Mouse (Mus musculus): ENCODE data around the gene Nkx3-2.

Gene Nkx3-2

DNA sequence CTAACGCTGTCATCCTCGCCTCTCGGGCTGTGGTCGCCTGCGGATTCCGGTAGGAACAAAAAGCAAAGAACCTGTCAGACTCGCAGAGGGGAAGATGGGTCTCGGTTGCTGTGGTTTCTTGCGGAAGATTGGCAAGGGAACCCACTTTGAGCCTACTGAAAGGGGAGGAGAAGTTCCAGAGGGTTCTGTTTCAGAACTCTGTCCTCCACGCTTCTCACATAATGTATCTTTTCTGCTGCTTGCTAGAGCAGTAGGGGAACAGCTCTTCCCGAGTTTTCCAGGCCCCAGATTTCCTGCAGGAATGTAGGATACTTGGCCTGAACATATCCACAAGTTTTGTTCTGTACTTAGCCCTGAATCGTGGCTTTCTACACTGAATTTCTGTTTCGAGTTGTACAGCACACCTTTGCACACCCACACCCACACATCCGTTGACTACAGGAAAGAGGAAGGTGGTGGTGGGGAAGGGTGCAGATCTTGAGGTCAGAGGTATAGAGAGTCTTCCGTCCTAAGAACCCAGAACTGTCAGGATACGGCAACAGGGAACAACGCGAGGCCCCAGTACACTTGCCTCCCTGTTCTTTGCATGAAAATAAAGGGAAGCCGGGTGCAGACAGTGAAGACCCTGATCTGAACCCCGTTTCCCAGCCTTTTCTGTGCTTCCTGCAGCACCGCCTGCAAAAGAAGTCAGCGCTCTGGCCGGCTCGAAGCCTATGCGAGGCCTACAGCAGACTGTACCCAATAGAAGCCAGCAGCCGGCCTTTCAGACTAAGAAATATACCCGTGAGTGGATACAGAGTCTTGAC, 2.0 kb downstream of the Nkx3-2 start:
- peak; percentile 51 for DNase-seq

DNA sequence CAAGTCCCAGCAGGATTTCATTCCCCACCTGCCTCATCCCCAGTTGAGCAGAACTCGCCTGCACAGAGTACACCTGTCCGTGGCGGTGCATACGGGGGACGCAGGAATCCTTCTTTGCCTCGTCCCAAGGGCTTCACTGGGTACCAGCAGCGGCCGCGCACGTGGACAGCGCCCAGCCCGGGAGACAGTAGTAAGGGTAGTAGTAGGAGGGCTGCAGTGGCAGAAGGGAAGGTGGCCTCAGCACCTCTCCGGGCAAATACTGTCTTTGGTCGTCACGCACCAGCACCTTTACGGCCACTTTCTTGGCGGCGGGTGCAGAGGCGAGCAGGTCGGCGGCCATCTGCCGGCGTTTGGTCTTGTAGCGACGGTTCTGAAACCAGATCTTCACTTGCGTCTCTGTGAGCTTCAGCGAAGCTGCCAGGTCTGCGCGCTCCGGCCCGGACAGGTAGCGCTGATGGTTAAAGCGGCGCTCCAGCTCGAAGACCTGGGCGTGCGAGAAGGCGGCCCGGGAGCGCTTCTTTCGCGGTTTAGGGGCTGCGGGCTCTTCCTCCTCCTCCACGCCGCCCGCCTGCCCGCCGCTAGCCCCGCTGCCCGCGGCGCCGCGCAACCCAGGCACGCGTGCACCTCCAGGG, 2.7 kb downstream of the Nkx3-2 start:
- DNase-seq, result no peak

DNA sequence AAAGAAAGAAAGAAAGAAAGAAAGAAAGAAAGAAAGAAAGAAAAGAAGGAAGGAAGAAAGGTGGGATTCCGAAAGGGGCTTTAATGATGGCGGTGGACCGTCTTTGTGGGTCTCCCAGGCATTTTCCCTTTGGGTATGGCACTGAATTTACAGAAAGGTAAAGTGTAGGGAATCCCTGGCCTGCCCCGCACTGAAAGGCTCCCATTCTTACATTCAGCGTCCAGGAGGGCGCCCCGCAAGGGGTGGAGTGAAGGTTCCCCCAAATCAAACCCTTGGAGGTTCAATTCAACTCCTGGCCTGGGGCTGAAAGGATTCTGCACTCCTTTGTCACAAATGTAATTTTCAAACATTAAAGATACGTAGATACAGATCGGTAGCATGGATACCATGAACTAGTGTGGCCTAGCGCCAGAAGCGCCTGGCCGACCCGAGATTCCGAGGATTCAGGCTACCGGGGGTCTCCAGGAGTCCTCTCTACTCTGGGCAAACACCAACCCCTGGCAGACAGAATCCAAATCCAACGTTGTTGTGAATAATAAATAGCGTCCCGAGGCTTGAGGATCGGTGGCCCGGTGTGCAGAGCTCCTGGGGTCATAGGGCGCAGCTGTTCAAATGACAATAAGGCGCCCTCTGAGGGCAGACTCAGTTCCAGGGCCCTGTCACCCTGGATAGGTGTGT, 3.3 kb downstream of the Nkx3-2 start:
- DNase-seq, result no peak

DNA sequence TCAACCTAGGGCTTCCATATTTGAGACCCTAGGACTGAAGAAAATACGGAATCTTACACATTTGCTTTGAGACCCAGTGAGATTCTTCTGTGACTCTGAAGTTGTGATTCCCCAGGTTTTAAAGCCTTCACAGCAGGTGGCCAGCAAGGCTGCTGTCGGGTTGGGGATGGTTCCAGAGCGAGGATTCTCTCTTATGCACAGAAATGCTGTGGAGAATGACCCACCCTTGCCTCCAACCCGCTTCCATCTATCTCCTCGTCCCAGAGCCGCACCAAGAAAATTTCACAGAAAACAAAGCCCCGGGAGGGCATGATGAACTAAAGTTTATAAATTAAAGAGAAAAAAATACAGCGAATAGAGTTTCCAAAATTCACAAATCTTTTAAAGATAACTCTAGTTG, 4.2 kb downstream of the Nkx3-2 start:
- DNase-seq, result no peak

DNA sequence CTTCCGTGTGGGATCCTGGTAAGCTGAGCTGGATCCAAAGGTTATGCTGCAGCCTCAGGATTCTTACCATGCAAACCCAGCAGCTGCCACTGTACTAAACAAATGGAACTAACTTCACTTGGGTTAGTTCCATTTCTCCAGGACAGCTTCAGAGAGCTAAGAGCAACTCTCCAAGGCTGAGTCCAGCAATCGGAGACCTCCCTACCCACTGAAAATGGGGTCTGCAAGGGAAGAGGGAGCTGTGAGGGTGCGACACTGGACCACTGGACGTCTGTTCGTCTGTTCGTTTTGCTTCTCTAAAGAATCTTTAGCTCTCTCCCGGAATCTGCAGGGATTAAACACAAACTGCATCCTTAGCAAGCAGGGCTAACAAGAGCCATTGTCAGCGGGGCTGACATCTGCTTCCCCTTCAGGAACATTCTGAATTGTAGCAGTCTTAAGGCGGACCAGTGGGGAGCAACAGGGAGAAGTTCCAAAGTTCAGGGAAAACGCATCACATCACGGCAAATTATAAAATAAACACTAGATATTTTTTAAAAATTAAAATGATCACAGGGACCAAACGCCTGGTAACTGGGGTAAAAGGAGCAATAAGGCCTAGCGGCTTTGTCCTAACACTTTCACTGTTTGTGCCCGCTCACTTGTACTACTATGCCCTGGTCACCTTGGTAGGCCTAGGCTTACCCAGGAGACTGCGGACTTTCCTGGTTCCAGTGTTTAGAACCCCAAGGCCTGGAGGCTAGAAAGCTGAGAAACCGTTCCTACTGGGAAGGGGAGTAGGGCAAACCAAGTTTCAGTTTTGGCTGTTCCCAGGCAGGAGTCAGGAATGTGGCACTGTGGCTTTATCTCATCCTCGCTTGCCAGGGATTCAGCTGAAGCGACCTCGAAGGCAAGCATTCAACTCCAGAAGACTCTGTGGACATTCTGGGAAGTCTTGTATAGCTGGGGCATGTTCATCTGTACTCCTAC, 5.3 kb downstream of the Nkx3-2 start:
- no peak for DNase-seq

DNA sequence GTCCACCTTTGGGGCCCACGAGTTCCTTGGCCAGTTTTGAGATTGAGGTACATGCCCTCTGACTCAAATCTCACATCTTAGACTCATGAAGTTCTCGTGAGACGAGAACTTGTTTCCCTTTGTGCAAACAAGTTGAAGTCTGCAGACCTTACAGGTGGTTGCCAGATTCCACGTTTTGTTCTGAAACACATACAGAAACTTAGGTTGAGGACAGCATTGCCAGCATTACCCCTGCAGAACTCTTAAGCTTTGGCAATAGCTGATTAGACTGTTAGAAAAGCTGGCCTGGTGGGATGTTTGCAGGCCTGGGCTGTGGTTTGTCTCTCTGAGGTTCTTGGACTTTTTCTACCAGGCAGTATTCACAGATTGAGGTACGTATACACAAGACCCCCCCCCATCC, 7.0 kb downstream of the Nkx3-2 start:
- no peak for DNase-seq

DNA sequence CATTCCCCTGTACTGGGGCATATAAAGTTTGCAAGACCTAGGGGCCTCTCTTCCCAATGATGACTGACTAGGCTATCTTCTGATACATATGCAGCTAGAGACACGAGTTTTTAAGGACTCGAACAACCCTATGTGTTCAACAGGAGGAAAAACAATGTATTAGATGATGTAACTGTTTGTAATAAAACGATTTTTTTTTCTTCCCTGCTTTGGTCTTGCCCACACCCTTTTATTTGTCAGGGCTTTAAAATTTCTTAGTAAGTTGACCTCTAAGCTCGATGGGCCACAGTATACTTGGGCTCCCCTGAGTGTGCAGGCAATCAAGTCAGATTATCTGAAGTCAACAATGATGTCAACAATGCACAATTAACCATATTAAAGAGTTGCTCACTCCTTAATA, 7.9 kb downstream of the Nkx3-2 start:
- peak; percentile 9 for DNase-seq

DNA sequence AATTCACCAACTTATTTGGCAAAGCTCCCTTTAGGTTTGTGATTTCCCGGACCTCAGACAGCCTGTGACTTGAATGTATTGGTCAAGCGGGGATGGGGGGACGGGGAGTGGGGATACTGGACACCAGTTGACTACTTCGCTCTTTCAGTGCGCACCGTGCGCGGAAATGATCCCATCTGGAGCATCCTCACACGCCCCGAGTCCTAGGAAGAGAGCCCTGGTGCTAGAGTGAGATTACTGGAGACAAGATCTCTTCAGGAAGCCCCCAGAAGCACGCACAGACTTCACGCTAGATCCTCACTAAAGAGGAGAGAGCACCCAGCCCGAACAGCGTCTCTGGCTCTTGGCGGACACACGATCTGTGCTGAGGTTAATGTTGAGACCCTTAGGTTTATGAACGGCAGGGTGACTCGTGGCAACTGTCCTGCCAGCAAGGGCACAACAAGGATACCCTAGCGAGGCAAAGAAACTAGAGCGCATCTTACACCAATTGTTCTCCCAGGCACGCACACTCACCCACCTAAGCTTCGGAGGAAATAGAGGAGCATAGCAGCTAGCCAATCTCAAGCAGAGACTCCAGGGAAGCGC, 8.8 kb downstream of the Nkx3-2 start:
- DNase-seq, result peak; percentile 30

DNA sequence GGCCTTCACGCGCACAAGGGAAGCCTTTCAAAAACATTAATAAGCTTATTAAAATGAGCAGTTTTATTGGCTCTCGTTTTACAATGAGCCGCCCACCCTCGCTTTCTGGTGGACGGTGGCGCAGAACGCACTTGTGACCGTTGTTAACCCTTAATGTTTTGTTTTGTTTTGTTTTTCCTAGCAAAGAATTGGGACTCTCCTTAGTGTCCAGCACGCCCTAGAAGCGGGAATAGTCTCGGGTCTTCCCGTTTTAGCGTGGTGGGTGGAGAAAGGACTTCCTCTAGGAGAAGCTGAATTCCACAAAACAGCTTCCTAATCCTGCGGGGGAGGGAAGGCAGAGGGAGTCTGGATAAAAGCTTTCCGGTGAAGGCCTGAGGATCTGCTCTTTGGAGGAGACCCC, 9.5 kb downstream of the Nkx3-2 start:
- no peak for DNase-seq

DNA sequence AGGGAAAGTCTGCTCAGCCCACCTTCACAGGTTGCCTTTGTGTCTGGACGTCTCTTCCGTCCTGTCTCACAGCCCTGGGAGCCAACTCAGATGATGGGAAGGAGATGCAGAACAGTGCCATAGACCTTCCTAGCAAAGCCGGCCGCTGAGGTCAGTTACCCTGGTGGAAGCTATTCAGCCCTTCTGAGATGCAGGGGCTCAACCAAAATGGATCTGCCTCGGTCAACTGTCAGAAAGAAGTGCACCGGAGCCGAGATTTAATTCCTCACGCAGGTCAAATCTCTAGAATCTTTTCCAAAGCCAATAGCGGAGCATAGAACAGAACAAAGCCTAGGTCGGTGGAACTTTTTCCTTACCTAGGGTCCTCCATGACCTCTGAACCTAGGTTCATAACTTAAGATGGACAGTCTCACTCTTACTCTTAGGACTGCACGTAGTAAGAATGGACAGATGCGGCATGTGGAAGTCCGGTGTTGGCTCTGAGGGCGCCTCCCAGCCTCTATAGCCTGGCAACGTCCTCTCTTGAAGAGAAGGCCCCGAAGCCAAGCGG, 10.0 kb downstream of the Nkx3-2 start:
- peak; percentile 35 for DNase-seq

DNA sequence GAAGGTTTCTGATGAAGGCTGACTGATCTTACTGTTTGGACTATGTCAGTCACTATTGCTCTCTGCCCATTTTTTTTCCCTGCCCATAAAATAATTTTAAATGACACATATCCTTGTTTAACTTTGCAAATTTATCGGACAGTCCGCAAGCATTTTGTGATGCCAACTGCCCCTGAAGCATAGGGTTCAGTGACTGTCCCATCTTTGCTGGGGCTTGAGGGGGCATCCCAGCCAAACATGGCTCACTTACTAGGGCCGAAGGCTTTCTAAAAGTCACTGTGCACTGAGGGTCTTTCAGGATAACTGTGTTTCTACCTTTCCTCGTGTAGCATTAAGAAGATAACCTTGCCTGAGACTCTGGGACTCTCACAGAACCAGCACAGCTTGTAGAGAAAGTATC, 11.6 kb downstream of the Nkx3-2 start:
- peak; percentile 8 for DNase-seq

DNA sequence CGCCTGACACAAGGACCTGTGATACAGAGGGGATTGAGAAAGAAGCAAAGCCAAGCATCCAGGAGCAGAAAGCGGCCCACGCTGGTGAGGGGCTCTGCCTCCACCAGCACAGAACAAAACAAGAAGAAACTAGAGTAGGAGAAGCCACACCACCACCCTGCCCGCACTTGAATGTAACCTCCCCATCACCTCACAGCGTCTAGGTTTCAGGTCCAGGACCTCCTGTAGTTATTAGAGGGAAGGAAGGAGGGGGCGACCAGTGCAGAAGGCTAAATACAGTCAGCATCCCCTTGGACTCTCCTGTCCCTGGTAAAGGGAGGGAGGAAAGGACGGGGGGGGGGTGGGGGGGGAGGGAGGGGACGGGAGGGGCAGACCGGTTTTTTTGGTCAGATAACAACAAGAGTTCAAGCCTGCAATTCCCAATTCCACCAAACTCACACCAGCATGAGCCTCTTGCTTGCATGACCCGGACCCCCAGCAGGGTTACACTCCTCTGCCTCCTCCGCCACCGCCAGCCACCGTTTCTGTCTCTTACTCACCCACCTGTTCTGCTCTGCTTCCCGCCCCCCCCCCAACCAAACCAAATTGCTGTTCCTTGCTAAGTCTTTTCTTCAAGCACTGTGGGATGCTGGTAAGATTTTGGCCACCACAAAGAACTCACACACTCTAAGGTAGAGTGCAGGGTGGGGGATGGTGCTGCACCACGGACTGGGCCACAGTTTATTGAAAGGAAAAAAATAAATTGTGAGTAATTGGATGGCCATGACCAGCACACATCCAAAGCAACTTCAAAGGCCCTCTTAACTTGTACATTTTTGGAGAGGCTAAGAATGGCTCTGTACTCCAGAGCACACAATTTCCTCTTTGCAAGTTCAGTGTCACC, 19.2 kb downstream of the Nkx3-2 start:
- DNase-seq, result no peak

DNA sequence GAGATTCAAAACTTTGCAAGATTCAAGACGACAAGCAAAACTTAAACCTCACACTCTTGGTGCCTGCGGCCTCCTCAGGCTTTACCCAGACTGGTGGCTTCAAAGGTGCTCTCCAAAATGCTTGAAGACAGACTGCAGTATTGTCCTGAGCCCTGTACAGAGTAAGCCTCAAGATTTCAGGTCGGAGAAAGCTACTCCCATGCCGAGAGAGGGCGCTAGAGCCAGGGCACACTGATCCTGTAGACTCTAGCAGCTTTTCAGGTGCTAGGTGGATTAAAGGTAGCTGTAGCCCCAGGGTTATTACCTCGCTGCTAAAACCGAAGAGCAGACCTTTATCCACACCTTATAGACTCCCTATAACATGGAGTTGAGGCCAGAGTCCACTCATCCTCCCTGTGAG, 20.1 kb downstream of the Nkx3-2 start:
- DNase-seq, result no peak

DNA sequence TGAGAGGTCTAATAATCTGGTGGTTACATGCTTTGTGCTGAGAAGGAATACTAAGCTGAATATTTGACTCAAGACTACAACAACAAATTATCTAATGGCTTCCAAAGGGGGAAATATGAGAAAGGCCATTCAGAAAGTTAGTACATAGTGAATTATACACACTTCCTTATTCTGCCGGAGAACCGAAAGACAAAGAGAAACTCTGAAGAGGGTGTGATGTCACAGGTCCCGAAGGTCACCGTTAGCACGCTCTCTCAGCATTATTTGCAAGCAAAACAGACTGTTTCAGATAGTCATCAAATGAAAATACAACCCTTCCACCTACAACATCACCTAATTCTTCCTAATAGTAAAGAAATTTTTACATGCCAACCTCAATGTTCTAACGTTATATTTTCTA, 25.5 kb downstream of the Nkx3-2 start:
- no peak for DNase-seq

DNA sequence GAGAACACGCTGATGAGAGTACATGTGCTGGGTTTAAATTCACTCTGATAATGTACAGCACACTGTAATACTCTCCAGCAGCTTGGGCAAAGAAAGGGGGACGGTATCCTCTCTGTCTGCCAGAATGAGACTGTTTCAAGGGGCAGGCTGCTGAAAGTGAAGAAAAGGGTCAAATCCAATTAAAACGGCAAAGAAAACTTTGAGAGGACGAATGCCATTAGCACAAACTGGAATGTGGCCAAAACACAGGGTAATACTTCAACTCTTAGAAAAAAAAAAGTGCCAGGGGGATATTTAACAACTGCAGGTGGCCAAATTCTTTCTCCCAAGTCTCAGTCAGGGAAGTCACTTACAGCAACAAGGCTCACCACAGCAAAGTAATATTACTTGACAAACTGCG, 27.3 kb downstream of the Nkx3-2 start:
- no peak for DNase-seq

DNA sequence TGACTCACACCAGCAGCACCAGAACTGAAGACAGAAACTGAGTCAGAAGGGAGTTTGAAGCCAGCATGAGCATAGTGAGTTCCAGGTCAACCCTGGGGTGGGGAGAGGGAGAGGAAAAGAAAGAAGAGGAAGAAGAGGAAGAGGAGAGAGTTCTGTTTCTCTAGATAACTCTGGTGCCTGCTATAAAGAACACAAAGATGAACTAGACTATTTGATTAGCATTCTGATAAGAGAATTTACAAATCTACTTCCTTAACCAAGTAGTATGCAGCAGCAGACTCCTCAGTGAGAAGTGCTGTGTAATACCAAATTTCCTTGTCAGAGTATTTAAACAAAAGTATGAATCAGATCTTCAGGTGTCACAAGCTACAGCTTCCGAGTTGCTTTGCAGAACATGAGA, 37.3 kb downstream of the Nkx3-2 start:
- DNase-seq, result no peak

DNA sequence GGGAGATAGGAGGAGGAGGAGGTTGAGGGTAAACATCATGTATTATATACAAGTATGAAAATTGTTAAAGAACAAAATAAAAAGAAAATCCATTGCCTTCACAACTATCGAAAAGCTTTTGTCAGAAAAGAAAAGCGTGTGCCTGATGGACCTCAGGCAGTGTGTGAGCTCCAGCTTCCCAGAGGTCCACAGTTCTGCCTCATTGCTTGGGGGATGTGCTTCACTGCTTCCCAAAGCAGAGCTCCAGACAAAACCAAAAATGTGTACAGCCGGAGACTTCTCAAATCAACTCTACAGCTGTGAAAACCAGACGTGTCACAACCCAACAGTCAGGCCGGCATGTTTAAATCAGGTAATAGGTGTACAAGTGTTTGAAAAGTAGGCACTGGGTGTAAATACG, 38.7 kb downstream of the Nkx3-2 start:
- DNase-seq, result no peak
